Mouse (Mus musculus) right cerebral cortex, postnatal 10 days (tissue): ENCODE measurements at regions not wholly inside any gene's neighbourhood (a gene's known extent, or its start where the extent isn't known, plus 50 kb on each side); places are given as distances from the start of the nearest gene placed in this dataset.

Source experiments
- DNase-seq, 2 experiments: peaks; one replicate each; pipeline ENCODE4 v3.0.0; 2021; ENCODE audit warnings: low spot score in 2 of 2

- no peak for DNase-seq
These were observed 603.1 kb upstream of the Sema6d start for GRCm38 (mm10) chr2:123486681-123487080.

GRCm38 (mm10) chr2:123506162-123506561 lies 583.6 kb upstream of the Sema6d start:
- no peak for DNase-seq

- DNase-seq: no peak
These were observed 582.7 kb upstream of the Sema6d start for GRCm38 (mm10) chr2:123507095-123507494.

GRCm38 (mm10) chr2:123528915-123529314 lies 560.9 kb upstream of the Sema6d start:
- DNase-seq: peak in 1 of 2 experiments; percentile 25

GRCm38 (mm10) chr2:123532946-123533791 lies 556.6 kb upstream of the Sema6d start:
- DNase-seq: peak; percentile 65 to 68

GRCm38 (mm10) chr2:123551249-123551850 lies 538.4 kb upstream of the Sema6d start:
- DNase-seq: no peak

- DNase-seq: no peak
These were observed 531.6 kb upstream of the Sema6d start for GRCm38 (mm10) chr2:123558123-123558650.
